Mouse (Mus musculus) brown adipose tissue, adult 24 weeks (tissue): Measurements from ENCODE around the gene Rhno1. TPM values are rescaled to one million over a fixed set of nuclear protein-coding genes. Genes with fewer than 3 reads are reported as not detected.

Experiments used
- H3K27ac ChIP-seq: fragments of 200-500 bp; replicated peaks from 2 replicates; pipeline ENCODE4 v1.5.1; 2012; ENCODE audit warnings: low read depth, mild to moderate bottlenecking, low read length
- H3K4me1 ChIP-seq: fragments of 200-500 bp; 2 replicates; pipeline ENCODE4 v1.6.1; 2012; ENCODE audit warnings: low read length, mixed read lengths; ENCODE audit not compliant: control insufficient read depth, insufficient read depth, insufficient read length
- H3K4me3 ChIP-seq: fragments of 200-500 bp; 2 replicates; pipeline ENCODE4 v1.5.1; 2012; ENCODE audit warnings: low read depth, mild to moderate bottlenecking, low read length, moderate library complexity; ENCODE audit not compliant: insufficient read depth
- polyA plus RNA-seq: library from polyadenylated mRNA; stranded (reverse); fragments of >200 nt; gene quantifications from 2 replicates; pipeline ENCODE4 v1.2.4, GENCODE M21; 2012; ENCODE audit not compliant: missing spikeins, insufficient read depth, insufficient read length

The Rhno1 gene
- polyA plus RNA-seq, 1 experiment: 11.1 TPM

GRCm38 (mm10) chr6:128379636-128380035, 16.9 kb upstream of the Rhno1 start:
- no peaks in the 10 kb centered on the region for H3K4me1 ChIP-seq
- H3K27ac ChIP-seq: no peak overlapping the region
- H3K4me3 ChIP-seq: no peak overlapping the region

- Histone ChIP-seq H3K4me3 (no peak overlapping the region), H3K4me1 (no peaks in the 10 kb centered on the region), H3K27ac (no peak overlapping the region)
These were observed 13.8 kb upstream of the Rhno1 start for GRCm38 (mm10) chr6:128376371-128377085.

GRCm38 (mm10) chr6:128375192-128375591, 12.5 kb upstream of the Rhno1 start, which contains the start of the genes Tex52 and Gm44596:
Gene Tex52 (plus strand): TSS chr6:128375456.
Gene Gm44596 (plus strand): TSS chr6:128375503.
- Histone ChIP-seq H3K4me1 (no peaks in the 10 kb centered on the region), H3K27ac (no peak within 1 kb of the TSS), H3K4me3 (no peak within 1 kb of the TSS)

- no peak overlapping the region for H3K4me3 ChIP-seq
- no peak overlapping the region for H3K27ac ChIP-seq
- no peaks in the 10 kb centered on the region for H3K4me1 ChIP-seq
These were observed 7.3 kb upstream of the Rhno1 start for GRCm38 (mm10) chr6:128370040-128370439.

GRCm38 (mm10) chr6:128366466-128366865, 3.8 kb upstream of the Rhno1 start:
- Histone ChIP-seq H3K4me1 (no peaks in the 10 kb centered on the region), H3K4me3 (no peak overlapping the region), H3K27ac (no peak overlapping the region)

- Histone ChIP-seq H3K4me1 (no peaks in the 10 kb centered on the region), H3K27ac (no peak overlapping the region)
These were observed 2.0 kb upstream of the Rhno1 start for GRCm38 (mm10) chr6:128364721-128365120.

GRCm38 (mm10) chr6:128363007-128363825, 505 bp upstream of the Rhno1 start:
- Histone ChIP-seq H3K4me1 (no peaks in the 10 kb centered on the region), H3K4me3 (peak overlapping the region; percentile 49), H3K27ac (no peak overlapping the region)

More at GRCm38 (mm10) chr6:128364721-128365120, 2.0 kb upstream of the Rhno1 start:
- no peak overlapping the region for H3K4me3 ChIP-seq

- Histone ChIP-seq H3K4me3 (peak overlapping the region; percentile 78), H3K4me1 (no peaks in the 10 kb centered on the region), H3K27ac (peak overlapping the region; percentile 54; the same call in 1 of the 2 replicates)
These were observed 810 bp downstream of the Rhno1 start for GRCm38 (mm10) chr6:128361901-128362300.

- H3K4me3 ChIP-seq: no peak overlapping the region
- no peaks in the 10 kb centered on the region for H3K4me1 ChIP-seq
- H3K27ac ChIP-seq: no peak overlapping the region
These were observed 3.7 kb downstream of the Rhno1 start for GRCm38 (mm10) chr6:128358999-128359398.

GRCm38 (mm10) chr6:128355726-128356416, 6.8 kb downstream of the Rhno1 start, which contains the start of gene Tulp3:
Gene Tulp3 (minus strand): TSS chr6:128355851.
- Histone ChIP-seq H3K27ac (no peak within 1 kb of the TSS), H3K4me1 (no peaks in the 10 kb centered on the region), H3K4me3 (peak within 1 kb of the TSS; percentile 66)

- H3K27ac ChIP-seq: no peak overlapping the region
- H3K4me3 ChIP-seq: peak overlapping the region; percentile 66
- H3K4me1 ChIP-seq: no peaks in the 10 kb centered on the region
These were observed 7.5 kb downstream of the Rhno1 start for GRCm38 (mm10) chr6:128355201-128355681.

GRCm38 (mm10) chr6:128354140-128354539, 8.6 kb downstream of the Rhno1 start:
- Histone ChIP-seq H3K27ac (no peak overlapping the region), H3K4me3 (no peak overlapping the region)

GRCm38 (mm10) chr6:128349711-128350110, 13.0 kb downstream of the Rhno1 start:
- Histone ChIP-seq H3K4me1 (no peaks in the 10 kb centered on the region), H3K27ac (0 out of 2 replicates have a peak overlapping the region, but pooled peaks have one; percentile 1), H3K4me3 (no peak overlapping the region)

More at GRCm38 (mm10) chr6:128354140-128354539, 8.6 kb downstream of the Rhno1 start:
- H3K4me1 ChIP-seq: no peaks in the 10 kb centered on the region

- Histone ChIP-seq H3K27ac (no peak overlapping the region), H3K4me3 (no peak overlapping the region), H3K4me1 (no peaks in the 10 kb centered on the region)
These were observed 15.9 kb downstream of the Rhno1 start for GRCm38 (mm10) chr6:128346782-128347181.

GRCm38 (mm10) chr6:128345623-128346022, 17.1 kb downstream of the Rhno1 start:
- H3K27ac ChIP-seq: no peak overlapping the region
- no peaks in the 10 kb centered on the region for H3K4me1 ChIP-seq
- H3K4me3 ChIP-seq: no peak overlapping the region
